Mouse (Mus musculus) small intestine, adult 2 months (tissue): Measurements from ENCODE around the gene Dcst2. TPM values are rescaled to one million over a fixed set of nuclear protein-coding genes. Genes with fewer than 3 reads are reported as not detected.

Experiments
- H3K27ac ChIP-seq: fragments of 200-500 bp; 2 replicates; pipeline ENCODE4 v1.5.1; 2012; ENCODE audit warnings: low read depth, low read length, control low read depth, inconsistent platforms; ENCODE audit not compliant: insufficient read depth
- H3K27me3 ChIP-seq: fragments of 200-500 bp; 2 replicates; pipeline ENCODE4 v1.6.1; 2012; ENCODE audit warnings: mild to moderate bottlenecking, moderate library complexity, low read length, inconsistent platforms; ENCODE audit not compliant: control insufficient read depth, insufficient read depth
- H3K36me3 ChIP-seq: fragments of 200-500 bp; 2 replicates; pipeline ENCODE4 v1.6.1; 2012; ENCODE audit warnings: mild to moderate bottlenecking, low read length, control low read depth, inconsistent platforms; ENCODE audit not compliant: control insufficient read depth, insufficient read depth
- H3K4me1 ChIP-seq: fragments of 200-500 bp; 2 replicates; pipeline ENCODE4 v1.6.1; 2012; ENCODE audit warnings: low read length, inconsistent platforms, mixed read lengths; ENCODE audit not compliant: control insufficient read depth, insufficient read depth, insufficient read length
- H3K4me3 ChIP-seq: fragments of 200-500 bp; 2 replicates; pipeline ENCODE4 v1.5.1; 2012; ENCODE audit warnings: low read depth, mild to moderate bottlenecking, control low read depth, inconsistent platforms, low read length, moderate library complexity
- CTCF ChIP-seq: fragments of 200-500 bp; IDR thresholded peaks from 2 replicates; pipeline ENCODE4 v1.5.1; 2012; ENCODE audit warnings: low read depth, mild to moderate bottlenecking, control low read depth, inconsistent platforms, low read length, moderate library complexity, mixed read lengths; ENCODE audit not compliant: insufficient replicate concordance, insufficient read length; ENCODE audit errors: extremely low read depth
- POLR2A ChIP-seq: fragments of 200-500 bp; IDR thresholded peaks from 2 replicates; pipeline ENCODE4 v1.6.1; 2012; ENCODE audit warnings: low read depth, mild to moderate bottlenecking, control low read depth, inconsistent platforms, low read length, moderate library complexity
- WGBS: fragments of 180-500 bp; shearing (Covaris S2); methylation state at CpG from one replicate; pipeline ENCODE4 v1.1.7; 2018; 5-methylcytosine and 5-hydroxymethylcytosine counted together
- polyA plus RNA-seq: library from polyadenylated mRNA; depleted of rRNA; stranded (reverse); fragments of >200 nt; gene quantifications from 2 replicates; pipeline ENCODE4 v1.2.3, GENCODE M21; 2012

Dcst2 gene
- polyA plus RNA-seq, 1 experiment: 1.2 TPM

DNA sequence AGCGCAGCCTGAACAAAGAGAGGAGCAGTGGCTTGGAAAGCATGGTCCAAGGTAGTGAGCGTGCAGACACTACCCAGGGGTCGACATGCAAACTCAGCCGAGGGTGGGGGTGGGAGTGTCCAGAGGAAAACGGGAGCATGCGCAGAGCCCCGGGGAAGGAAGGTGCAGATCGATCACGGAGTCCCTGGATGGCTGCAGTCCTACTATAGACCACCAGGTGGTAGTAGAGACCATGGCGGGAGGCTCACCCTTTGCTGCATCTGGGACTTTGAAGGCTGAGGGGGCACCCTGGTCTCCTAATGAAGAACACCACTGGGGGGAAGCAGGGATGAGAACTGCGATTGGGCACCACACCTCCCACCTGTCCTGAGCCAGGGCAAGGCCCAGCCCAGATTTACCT is 21.3 kb upstream of the Dcst2 start:
- Histone ChIP-seq H3K36me3 (peaks cover 5% of the 10 kb centered on the region; the same call in 1 of the 2 replicates), H3K4me3 (peak overlapping the region; percentile 21; the same call in 1 of the 2 replicates), H3K4me1 (peaks cover 11% of the 10 kb centered on the region), H3K27me3 (no peaks in the 10 kb centered on the region), H3K27ac (no peak overlapping the region)
- 7% methylated on average over 11 of the region's 11 CpGs for WGBS
- TF ChIP-seq POLR2A (no peak), CTCF (peak; percentile 88)

DNA sequence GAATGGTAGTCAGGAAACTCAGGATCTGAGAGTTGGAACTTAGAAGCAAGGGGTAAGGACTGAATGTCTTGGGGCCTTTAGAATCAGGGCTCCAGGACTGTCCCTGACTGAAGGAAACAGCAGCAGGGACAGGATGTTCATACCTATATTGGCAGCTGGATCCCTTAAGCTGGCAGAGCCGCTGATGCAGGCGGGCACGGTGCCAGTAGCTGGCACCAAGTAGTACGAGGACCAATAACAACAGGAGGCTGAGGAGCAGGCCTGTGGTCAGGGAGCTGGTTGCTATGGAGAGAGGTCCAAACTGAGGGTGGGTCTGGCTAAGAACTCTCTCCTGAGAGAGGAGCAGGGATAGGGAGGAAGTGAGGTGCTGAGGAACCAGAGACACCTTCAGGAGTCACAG is 20.0 kb upstream of the Dcst2 start:
- TF ChIP-seq CTCF (no peak), POLR2A (no peak)
- H3K27me3 ChIP-seq: no peaks in the 10 kb centered on the region
- 40% methylated on average over 4 of the region's 4 CpGs for WGBS

GRCm38 (mm10) chr3:89343279-89343678 is 18.5 kb upstream of the Dcst2 start:
- H3K27ac ChIP-seq: no peak overlapping the region
- TF ChIP-seq CTCF: no peak
- no peak for TF ChIP-seq POLR2A
- no peaks in the 10 kb centered on the region for H3K27me3 ChIP-seq
- peaks cover 6% of the 10 kb centered on the region; the same call in 1 of the 2 replicates for H3K36me3 ChIP-seq
- WGBS: 57% methylated on average over 7 of the region's 7 CpGs
- no peak overlapping the region for H3K4me3 ChIP-seq
- peaks cover 11% of the 10 kb centered on the region for H3K4me1 ChIP-seq

More for the DNA sequence above, 20.0 kb upstream of the Dcst2 start:
- peaks cover 11% of the 10 kb centered on the region for H3K4me1 ChIP-seq
- H3K36me3 ChIP-seq: peaks cover 6% of the 10 kb centered on the region; the same call in 1 of the 2 replicates
- H3K27ac ChIP-seq: no peak overlapping the region
- H3K4me3 ChIP-seq: no peak overlapping the region

- H3K27ac ChIP-seq: no peak overlapping the region
- H3K27me3 ChIP-seq: no peaks in the 10 kb centered on the region
- H3K4me3 ChIP-seq: no peak overlapping the region
- TF ChIP-seq CTCF (no peak), POLR2A (no peak)
- 88% methylated on average over 10 of the region's 10 CpGs for WGBS
- H3K36me3 ChIP-seq: peaks cover 6% of the 10 kb centered on the region; the same call in 1 of the 2 replicates
- H3K4me1 ChIP-seq: peaks cover 17% of the 10 kb centered on the region
Observed at GRCm38 (mm10) chr3:89346815-89347540, 14.8 kb upstream of the Dcst2 start.

DNA sequence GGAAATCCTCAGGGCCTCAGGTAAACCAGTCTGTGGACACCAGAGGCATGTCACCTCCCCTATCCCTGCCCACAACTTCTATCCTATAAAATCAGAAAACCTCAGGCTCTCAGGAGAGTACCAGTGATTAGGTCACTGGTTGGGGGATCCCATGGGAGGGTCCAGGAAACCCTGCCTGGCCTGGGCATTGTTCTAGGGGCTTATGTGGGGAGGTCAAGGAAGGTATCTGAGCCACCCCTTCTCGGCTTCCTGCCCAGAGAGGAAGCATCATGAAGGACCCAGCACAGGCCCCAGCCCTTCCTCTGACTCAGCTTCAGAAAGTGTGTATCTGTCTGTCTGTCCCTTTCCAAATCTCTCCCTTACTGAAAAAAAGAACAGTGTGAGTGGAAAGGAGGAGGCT is 13.9 kb upstream of the Dcst2 start:
- H3K36me3 ChIP-seq: peaks cover 6% of the 10 kb centered on the region; the same call in 1 of the 2 replicates
- H3K4me3 ChIP-seq: no peak overlapping the region
- TF ChIP-seq POLR2A (no peak), CTCF (no peak)
- H3K4me1 ChIP-seq: peaks cover 17% of the 10 kb centered on the region
- 75% methylated on average over 1 of the region's 1 CpGs for WGBS
- H3K27ac ChIP-seq: no peak overlapping the region
- H3K27me3 ChIP-seq: no peaks in the 10 kb centered on the region

DNA sequence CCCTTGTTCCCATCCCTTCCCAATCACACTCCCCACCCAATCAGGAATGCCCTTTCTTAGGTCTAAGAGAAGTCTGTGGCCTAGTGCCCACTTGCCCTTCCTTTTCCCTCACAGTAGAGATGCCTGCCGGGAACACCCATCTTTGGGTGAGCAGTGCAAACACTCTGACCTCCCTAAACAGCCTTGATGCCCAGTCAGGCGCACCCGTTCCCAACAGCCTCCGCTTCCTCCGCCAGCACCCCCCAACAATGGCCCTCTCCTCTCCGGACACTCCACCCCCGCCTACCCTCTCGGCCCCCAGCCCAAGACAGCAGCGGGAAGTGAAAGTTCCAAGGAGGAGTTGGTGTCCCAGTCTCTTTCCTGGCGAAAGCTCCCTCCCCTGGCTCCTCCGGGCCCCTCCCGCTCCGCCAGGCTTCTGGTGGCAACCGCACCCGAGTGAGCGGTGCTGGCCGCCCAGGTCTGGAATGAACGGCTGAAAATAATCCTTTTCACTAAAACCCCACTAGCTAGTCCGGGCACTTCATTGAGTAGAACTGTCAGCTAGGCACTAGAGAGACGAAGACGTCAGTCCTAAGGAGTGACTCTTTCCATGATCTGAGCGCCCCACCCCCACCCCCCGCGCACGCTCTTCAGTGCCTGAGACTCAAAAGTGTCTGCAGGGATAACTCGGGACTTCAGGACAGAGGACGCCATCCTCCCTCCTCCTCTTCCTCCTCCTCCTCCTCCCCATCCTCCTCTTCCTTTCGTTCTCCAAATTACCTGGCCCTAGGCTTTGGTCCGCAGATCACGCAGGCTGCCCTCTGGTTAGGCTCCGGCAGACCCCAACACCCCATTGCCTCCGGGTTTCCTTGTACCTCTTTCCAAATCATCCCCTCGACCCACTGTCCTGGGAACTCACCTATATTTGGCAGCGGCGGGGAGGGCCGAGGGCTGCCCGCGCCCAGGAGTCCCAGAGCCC is 12.6 kb upstream of the Dcst2 start:
- H3K4me3 ChIP-seq: peak overlapping the region; percentile 80
- H3K27me3 ChIP-seq: no peaks in the 10 kb centered on the region
- WGBS: 2% methylated on average over 38 of the region's 38 CpGs
- peak overlapping the region; percentile 27; the same call in 1 of the 2 replicates for H3K27ac ChIP-seq
- peaks cover 20% of the 10 kb centered on the region for H3K4me1 ChIP-seq
- H3K36me3 ChIP-seq: peaks cover 3% of the 10 kb centered on the region; the same call in 1 of the 2 replicates
- TF ChIP-seq POLR2A (no peak; the same call in 1 of the 2 replicates), CTCF (no peak)
